In the genomic region with DNA sequence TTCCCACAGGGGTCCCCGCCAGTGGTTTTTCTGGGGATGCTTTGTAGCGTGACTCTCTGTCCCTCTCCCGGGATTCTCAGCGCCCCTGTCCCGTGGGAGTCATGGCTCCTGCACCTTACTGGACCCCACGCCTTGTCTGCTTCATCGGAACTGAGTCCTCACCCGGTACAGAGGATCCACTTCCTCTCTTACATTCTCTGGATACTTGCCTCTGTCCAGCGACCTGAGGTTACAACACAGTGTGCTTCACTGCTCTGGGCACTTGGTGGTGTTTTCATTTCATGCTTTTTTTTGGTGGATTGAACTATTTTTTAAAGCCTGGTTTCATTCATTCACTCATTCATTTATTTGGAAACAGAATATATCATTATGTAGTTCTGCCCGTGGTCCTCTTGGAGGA, we compare ENCODE assay signal across 24 mouse cellular contexts. TPM values are rescaled to one million over a fixed set of nuclear protein-coding genes. Genes with fewer than 3 reads are reported as not detected.
DNase-seq lines count a peak whose midpoint lies in the region; ATAC-seq and TF ChIP-seq lines count a peak whose summit lies in the region.
"Had no signal": no experiment of that assay in that cellular context is flagged by ENCODE, and none has a peak within 500 bp of the region (broad histone marks: within the 10 kb centered on the region; RNA-seq: fewer than 3 reads in every experiment).

No protein-coding gene starts in this region.

- no peak overlapping the region for H3K27ac ChIP-seq in ES-E14 (ENCODE audit: insufficient read depth, low read depth, low read length, poor library complexity, severe bottlenecking)
- no peak overlapping the region for H3K27ac ChIP-seq in cerebellum, adult 2 months (ENCODE audit: insufficient read depth, low read length)
- no peak overlapping the region for H3K27ac ChIP-seq in midbrain, embryonic 11.5 days (ENCODE audit: low read depth, low read length)
- H3K27ac ChIP-seq: embryonic facial prominence, embryonic 10.5 days; embryonic facial prominence, embryonic 12.5 days; forebrain, embryonic 13.5 days; forebrain, embryonic 15.5 days had no signal

- no peak for TF ChIP-seq CTCF in E14TG2a.4 (conservative IDR thresholded peaks at IDR 0.05; ENCODE audit: low read length)
- TF ChIP-seq CTCF in cerebellum, adult 2 months (IDR thresholded peaks at IDR 0.05; ENCODE audit: borderline replicate concordance, insufficient read depth, low read depth, low read length): no peak

- no peak for DNase-seq in ES-E14 (ENCODE audit: low read depth, low spot score)
- DNase-seq in heart, postnatal 4 days: no peak
- DNase-seq in cerebellum, adult 2 months: no peak
- DNase-seq in thymus, adult 18-20 months: no peak
- DNase-seq in midbrain, embryonic 11.5 days (ENCODE audit: low spot score, missing footprints): no peak
- DNase-seq: adrenal gland, adult 2 months; adrenal gland, postnatal 10 days; adrenal gland, postnatal 25 days; B cell, adult 2 months; cerebellum, adult 11 months; cerebellum, adult 18-20 months; cerebellum, adult 9-10 months; cerebellum, postnatal 10 days; cerebellum, postnatal 25 days; forebrain, postnatal 0 days had no signal

- H3K9me3 ChIP-seq in E14TG2a.4 (ENCODE audit: low read length): peaks cover 10% of the 10 kb centered on the region
- no peaks in the 10 kb centered on the region for H3K9me3 ChIP-seq in ES-E14 (ENCODE audit: control insufficient read depth, insufficient read depth, low read depth, low read length)
- no peaks in the 10 kb centered on the region; the same call in 1 of the 2 replicates for H3K9me3 ChIP-seq in midbrain, embryonic 11.5 days (ENCODE audit: control insufficient read depth, low read length)
- H3K9me3 ChIP-seq: embryonic facial prominence, embryonic 10.5 days; embryonic facial prominence, embryonic 12.5 days; forebrain, embryonic 13.5 days; forebrain, embryonic 15.5 days had no signal

- H3K36me3 ChIP-seq in E14TG2a.4 (ENCODE audit: insufficient read depth, low read length) (peaks cover 6% of the 10 kb centered on the region; the same call in 1 of the 2 replicates), ES-E14 (ENCODE audit: control insufficient read depth, insufficient read depth, low read length, poor library complexity, severe bottlenecking) (no peaks in the 10 kb centered on the region)
- no peaks in the 10 kb centered on the region for H3K36me3 ChIP-seq in midbrain, embryonic 11.5 days (ENCODE audit: control insufficient read depth, insufficient read depth, low read length)
- H3K36me3 ChIP-seq: embryonic facial prominence, embryonic 10.5 days; embryonic facial prominence, embryonic 12.5 days; forebrain, embryonic 15.5 days had no signal

- no peak overlapping the region for H3K4me2 ChIP-seq in midbrain, embryonic 11.5 days
- H3K4me2 ChIP-seq: embryonic facial prominence, embryonic 12.5 days; forebrain, embryonic 13.5 days; forebrain, embryonic 15.5 days had no signal

- ATAC-seq in megakaryocyte, adult 5-6 weeks (ENCODE audit: poor library complexity, severe bottlenecking): peak; percentile 86
- ATAC-seq in megakaryocyte progenitor cell, adult 5-6 weeks (replicated peaks; ENCODE audit: poor library complexity): peak; percentile 63
- ATAC-seq in midbrain, embryonic 11.5 days (ENCODE audit: low FRiP score): no peak
- ATAC-seq: CD4-positive, CD25-positive, alpha-beta regulatory T cell, adult 4 months; forebrain, embryonic 13.5 days; forebrain, embryonic 15.5 days; forebrain, postnatal 0 days had no signal

- 0 out of 2 replicates have a peak overlapping the region, but pooled peaks have one; percentile 31 for H3K9ac ChIP-seq in ES-E14 (ENCODE audit: insufficient read depth, low read depth, low read length, poor library complexity, severe bottlenecking)
- H3K9ac ChIP-seq in midbrain, embryonic 11.5 days (ENCODE audit: low read length): no peak overlapping the region
- H3K9ac ChIP-seq: embryonic facial prominence, embryonic 12.5 days; forebrain, embryonic 13.5 days; forebrain, embryonic 15.5 days; forebrain, postnatal 0 days had no signal

- H3K27me3 ChIP-seq in E14TG2a.4 (ENCODE audit: insufficient read depth, low read length): no peaks in the 10 kb centered on the region
- no peaks in the 10 kb centered on the region for H3K27me3 ChIP-seq in cerebellum, adult 2 months (ENCODE audit: control insufficient read depth, insufficient read depth, low read length)
- H3K27me3 ChIP-seq in midbrain, embryonic 11.5 days (ENCODE audit: control insufficient read depth, insufficient read depth, low read length): no peaks in the 10 kb centered on the region
- H3K27me3 ChIP-seq: CH12.LX; embryonic facial prominence, embryonic 12.5 days; forebrain, embryonic 13.5 days; forebrain, embryonic 15.5 days had no signal

- no peak for TF ChIP-seq POLR2A in cerebellum, adult 2 months (IDR thresholded peaks at IDR 0.05; ENCODE audit: borderline replicate concordance, insufficient read depth, low read length)

- 82% methylated on average over 10 of the region's 10 CpGs for WGBS in cerebellum, adult 2 months
- WGBS in midbrain, embryonic 11.5 days: 76% methylated on average over 10 of the region's 10 CpGs

- H3K4me1 ChIP-seq in E14TG2a.4 (replicated peaks; ENCODE audit: low read depth, low read length) (peaks cover 48% of the 10 kb centered on the region), ES-E14 (ENCODE audit: control insufficient read depth in 2 of 2, insufficient read depth in 2 of 2, low read length in 2 of 2, poor library complexity in 1 of 2) (peaks cover 5% of the 10 kb centered on the region in 2 experiments; a peak in 1 of 4 replicates)
- no peaks in the 10 kb centered on the region for H3K4me1 ChIP-seq in cerebellum, adult 2 months (ENCODE audit: control insufficient read depth, insufficient read depth, low read length)
- no peaks in the 10 kb centered on the region for H3K4me1 ChIP-seq in midbrain, embryonic 11.5 days (ENCODE audit: control insufficient read depth, insufficient read depth, low read length)
- H3K4me1 ChIP-seq: embryonic facial prominence, embryonic 10.5 days; embryonic facial prominence, embryonic 12.5 days; forebrain, embryonic 13.5 days; forebrain, embryonic 15.5 days had no signal

- H3K4me3 ChIP-seq in E14TG2a.4 (replicated peaks; ENCODE audit: low read length) (peak overlapping the region; percentile 62), ES-E14 (ENCODE audit: insufficient read depth in 1 of 2, low read depth in 1 of 2, low read length in 2 of 2, poor library complexity in 1 of 2, severe bottlenecking in 1 of 2) (peak overlapping the region; percentile 23 to 32; a peak in 3 of 4 replicates)
- no peak overlapping the region for H3K4me3 ChIP-seq in cerebellum, adult 2 months (replicated peaks; ENCODE audit: insufficient read depth, low read depth, low read length)
- no peak overlapping the region for H3K4me3 ChIP-seq in midbrain, embryonic 11.5 days (ENCODE audit: low read depth, low read length)
- H3K4me3 ChIP-seq: embryonic facial prominence, embryonic 10.5 days; embryonic facial prominence, embryonic 12.5 days; forebrain, embryonic 13.5 days; forebrain, embryonic 15.5 days had no signal

- in situ Hi-C loops in ES-E14 (cut with MboI; ENCODE audit: low sequenced_read_pairs in 2 of 2, unreplicated experiment in 2 of 2): no loop called here

TF ChIP-seq in ES-E14, 5 proteins besides CTCF, POLR2A, EP300 and RAD21:
- TF ChIP-seq ZC3H11A (IDR thresholded peaks at IDR 0.05; ENCODE audit: borderline replicate concordance, low read depth, low read length) (no peak), HCFC1 (IDR thresholded peaks at IDR 0.05; ENCODE audit: borderline replicate concordance, insufficient read depth, low read length) (no peak), CHD2 (IDR thresholded peaks at IDR 0.05; ENCODE audit: low read depth, low read length) (no peak), MAFK (IDR thresholded peaks at IDR 0.05; ENCODE audit: insufficient read depth, low read depth, low read length) (no peak)

RNA-seq across cellular contexts. Expression of a gene that starts 20.0 kb away (rescaled TPM):
- total RNA-seq in ES-E14 (2012; rRNA removed): 33.2 and 36.3 TPM in 2 replicates
- 65.9 and 67.4 TPM in 2 replicates for total RNA-seq in megakaryocyte, adult 5-6 weeks (2015)
- total RNA-seq in megakaryocyte, adult 5-6 weeks (2017): 62.2 and 66.8 TPM in 2 replicates
- total RNA-seq in megakaryocyte progenitor cell, adult 5-6 weeks (2015): 60.8 and 65.6 TPM in 2 replicates
- 49.4 and 58.3 TPM in 2 replicates for total RNA-seq in megakaryocyte progenitor cell, adult 5-6 weeks (2017)
- 100 to 1,000 TPM; 118 to 135 TPM for total RNA-seq in heart, postnatal 4 days (2021)
- 41.7 and 42.8 TPM in 2 replicates for polyA plus RNA-seq in cerebellum, adult 2 months (2012; rRNA removed)
- polyA plus RNA-seq in midbrain, embryonic 11.5 days (2014; fragmentation: Nextera tagmentation; extraction: Ambion mirVana): 11.3 and 13.0 TPM in 2 replicates

RNA-seq across cellular contexts. Expression of a gene that starts 23.2 kb away (rescaled TPM):
- total RNA-seq in ES-E14 (2012; rRNA removed): 25.3 and 28.7 TPM in 2 replicates
- total RNA-seq in megakaryocyte, adult 5-6 weeks (2015): 39.2 and 43.3 TPM in 2 replicates
- total RNA-seq in megakaryocyte, adult 5-6 weeks (2017): 45.6 and 46.0 TPM in 2 replicates
- total RNA-seq in megakaryocyte progenitor cell, adult 5-6 weeks (2015): 21.8 and 26.4 TPM in 2 replicates
- total RNA-seq in megakaryocyte progenitor cell, adult 5-6 weeks (2017): 29.5 and 32.9 TPM in 2 replicates
- 10 to 100 TPM; 28.7 to 29.8 TPM for total RNA-seq in heart, postnatal 4 days (2021)
- polyA plus RNA-seq in cerebellum, adult 2 months (2012; rRNA removed): 54.8 and 57.8 TPM in 2 replicates
- 60.0 and 60.4 TPM in 2 replicates for polyA plus RNA-seq in midbrain, embryonic 11.5 days (2014; fragmentation: Nextera tagmentation; extraction: Ambion mirVana)

Comparison
In these comparisons a context has a peak if more than half of its experiments do, and no peak if none do; other contexts are left out.
1. H3K4me3 ChIP-seq: peak in E14TG2a.4 (single experiment) and ES-E14 (2 of 2); none in cerebellum, adult 2 months (single experiment) and midbrain, embryonic 11.5 days (single experiment).